Mouse (Mus musculus): ENCODE data around the gene Rspry1. TPM values are rescaled to one million over a fixed set of nuclear protein-coding genes. Genes with fewer than 3 reads are reported as not detected.

The Rspry1 gene
- total RNA-seq (2014; rRNA removed; ENCODE audit: low replicate concordance), result 13.6 and 22.7 TPM in 2 replicates
- polyA plus RNA-seq (2015; fragmentation: Nextera tagmentation; extraction: Ambion mirVana), result 15.8 and 16.9 TPM in 2 replicates

GRCm38 (mm10) chr8:94601607-94602385 lies at the start of gene Rspry1, which contains the start of gene Fam192a:
Gene Rspry1 (plus strand): TSS chr8:94601937.
Gene Fam192a (minus strand): TSS chr8:94601997.
- H3K9me3 ChIP-seq (replicated peaks; ENCODE audit: control insufficient read depth, low read length), result no peaks in the 10 kb centered on the region
- DNase-seq (ENCODE audit: low spot score) (peak; percentile 100), ATAC-seq (ENCODE audit: insufficient read depth, low read depth) (peak; percentile 99)
- peak within 1 kb of the TSS; percentile 96 for H3K27ac ChIP-seq (ENCODE audit: low read depth)
- TF ChIP-seq CTCF (IDR thresholded peaks at IDR 0.05; ENCODE audit: low read depth) (no peak), EP300 (IDR thresholded peaks at IDR 0.05; ENCODE audit: low read depth) (peak; percentile 45; the same call in 1 of the 2 replicates)
- peaks cover 18% of the 10 kb centered on the region for H3K4me1 ChIP-seq (ENCODE audit: control insufficient read depth, insufficient read depth)
- no peaks in the 10 kb centered on the region for H3K27me3 ChIP-seq (ENCODE audit: control insufficient read depth, insufficient read depth, low read length)
- no peaks in the 10 kb centered on the region for H3K36me3 ChIP-seq (replicated peaks; ENCODE audit: control insufficient read depth, insufficient read depth, low read length)
- WGBS, result 0% methylated on average over 51 of the region's 55 CpGs
- H3K9ac ChIP-seq (replicated peaks; ENCODE audit: low read depth, low read length), result peak within 1 kb of the TSS; percentile 97
- peak within 1 kb of the TSS; percentile 98 for H3K4me3 ChIP-seq (ENCODE audit: low read depth, low read length)
- peak within 1 kb of the TSS; percentile 93 for H3K4me2 ChIP-seq (ENCODE audit: low read depth, low read length)

DNA sequence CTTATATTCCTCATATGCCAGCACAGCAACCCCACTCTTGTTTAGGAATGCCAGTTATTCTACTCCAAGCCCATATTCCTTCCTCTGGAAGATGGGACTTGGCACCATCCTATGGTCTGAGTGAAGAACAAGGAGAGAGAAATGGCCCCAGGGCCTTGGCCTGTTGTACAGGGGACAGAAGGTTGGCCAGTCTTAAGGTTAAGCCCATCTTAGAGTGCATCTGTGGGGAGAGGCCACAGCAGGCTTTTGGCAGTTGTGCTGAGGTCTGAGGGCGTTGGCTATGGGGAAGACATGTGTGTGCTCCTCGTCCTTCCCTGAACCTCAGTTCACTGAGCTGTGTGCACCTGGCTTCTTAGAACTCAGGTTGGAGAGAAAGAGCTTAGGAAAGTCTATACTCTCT lies 49.0 kb upstream of the Rspry1 start:
- H3K27me3 ChIP-seq (ENCODE audit: control insufficient read depth, insufficient read depth, low read length), result no peaks in the 10 kb centered on the region
- DNase-seq (ENCODE audit: low spot score) (no peak), ATAC-seq (ENCODE audit: insufficient read depth, low read depth) (no peak)
- H3K4me3 ChIP-seq (ENCODE audit: low read depth, low read length), result no peak overlapping the region
- H3K4me1 ChIP-seq (ENCODE audit: control insufficient read depth, insufficient read depth), result peaks cover 11% of the 10 kb centered on the region; the same call in 1 of the 2 replicates
- H3K27ac ChIP-seq (ENCODE audit: low read depth), result no peak overlapping the region
- no peak overlapping the region for H3K9ac ChIP-seq (replicated peaks; ENCODE audit: low read depth, low read length)
- H3K9me3 ChIP-seq (replicated peaks; ENCODE audit: control insufficient read depth, low read length), result no peaks in the 10 kb centered on the region
- H3K36me3 ChIP-seq (replicated peaks; ENCODE audit: control insufficient read depth, insufficient read depth, low read length), result no peaks in the 10 kb centered on the region
- no peak overlapping the region for H3K4me2 ChIP-seq (ENCODE audit: low read depth, low read length)
- TF ChIP-seq EP300 (IDR thresholded peaks at IDR 0.05; ENCODE audit: low read depth) (no peak), CTCF (IDR thresholded peaks at IDR 0.05; ENCODE audit: low read depth) (no peak)
- 93% methylated on average over 2 of the region's 2 CpGs for WGBS

DNA sequence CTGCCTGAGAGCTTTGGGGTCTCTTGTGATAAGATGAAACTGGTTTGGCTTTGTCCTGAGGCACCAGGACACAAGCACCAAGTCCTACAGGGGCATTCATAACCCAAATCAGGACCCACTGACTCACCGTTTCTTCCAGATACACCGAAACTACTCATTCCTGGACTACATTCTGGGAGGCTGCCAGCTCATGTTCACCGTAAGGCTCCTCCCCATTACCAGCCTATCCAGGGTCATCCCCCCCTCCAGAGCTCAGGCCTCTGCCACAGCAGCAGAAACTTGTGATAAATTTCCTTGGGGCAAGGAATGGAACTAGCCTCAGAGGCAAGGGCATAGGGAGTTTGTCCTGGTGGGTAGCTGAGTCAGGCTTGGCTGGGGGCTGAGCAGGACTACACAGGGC lies 44.5 kb upstream of the Rspry1 start:
- Histone ChIP-seq H3K9ac (replicated peaks; ENCODE audit: low read depth, low read length) (no peak overlapping the region), H3K4me2 (ENCODE audit: low read depth, low read length) (no peak overlapping the region), H3K9me3 (replicated peaks; ENCODE audit: control insufficient read depth, low read length) (no peaks in the 10 kb centered on the region), H3K4me3 (ENCODE audit: low read depth, low read length) (no peak overlapping the region), H3K27ac (ENCODE audit: low read depth) (no peak overlapping the region), H3K4me1 (ENCODE audit: control insufficient read depth, insufficient read depth) (no peaks in the 10 kb centered on the region), H3K36me3 (replicated peaks; ENCODE audit: control insufficient read depth, insufficient read depth, low read length) (no peaks in the 10 kb centered on the region), H3K27me3 (ENCODE audit: control insufficient read depth, insufficient read depth, low read length) (no peaks in the 10 kb centered on the region)
- WGBS, result 53% methylated on average over 3 of the region's 3 CpGs
- TF ChIP-seq EP300 (IDR thresholded peaks at IDR 0.05; ENCODE audit: low read depth) (no peak), CTCF (IDR thresholded peaks at IDR 0.05; ENCODE audit: low read depth) (no peak)
- DNase-seq (ENCODE audit: low spot score) (no peak), ATAC-seq (ENCODE audit: insufficient read depth, low read depth) (no peak)

GRCm38 (mm10) chr8:94561256-94561655 lies 40.5 kb upstream of the Rspry1 start:
- no peak for ATAC-seq (ENCODE audit: insufficient read depth, low read depth)
- Histone ChIP-seq H3K27ac (ENCODE audit: low read depth) (no peak overlapping the region), H3K4me1 (ENCODE audit: control insufficient read depth, insufficient read depth) (no peaks in the 10 kb centered on the region), H3K27me3 (ENCODE audit: control insufficient read depth, insufficient read depth, low read length) (no peaks in the 10 kb centered on the region), H3K4me3 (ENCODE audit: low read depth, low read length) (no peak overlapping the region), H3K9me3 (replicated peaks; ENCODE audit: control insufficient read depth, low read length) (no peaks in the 10 kb centered on the region), H3K36me3 (replicated peaks; ENCODE audit: control insufficient read depth, insufficient read depth, low read length) (no peaks in the 10 kb centered on the region), H3K4me2 (ENCODE audit: low read depth, low read length) (no peak overlapping the region), H3K9ac (replicated peaks; ENCODE audit: low read depth, low read length) (no peak overlapping the region)
- no peak for DNase-seq (ENCODE audit: low spot score)
- no peak for TF ChIP-seq EP300 (IDR thresholded peaks at IDR 0.05; ENCODE audit: low read depth)
- TF ChIP-seq CTCF (IDR thresholded peaks at IDR 0.05; ENCODE audit: low read depth), result no peak
- WGBS, result 69% methylated on average over 5 of the region's 5 CpGs

DNA sequence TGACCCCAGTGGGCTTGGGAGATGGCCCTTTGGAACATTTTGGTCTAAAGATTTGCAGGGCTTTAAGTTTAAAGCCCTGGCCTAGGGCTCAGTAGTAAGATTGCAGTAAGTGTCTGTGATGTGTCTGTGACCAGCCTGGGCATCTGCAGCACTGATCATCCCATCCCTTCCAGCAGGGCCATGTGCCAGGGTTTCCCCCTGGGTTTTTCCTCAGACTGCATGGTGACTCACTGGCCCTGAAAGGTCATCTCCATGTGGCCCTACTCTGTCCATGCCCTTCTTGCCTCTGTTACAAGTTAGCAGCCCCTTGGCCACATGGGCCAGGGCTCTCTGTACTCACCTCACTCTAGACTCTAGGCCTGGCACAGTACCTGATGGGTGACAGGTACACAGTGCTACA lies 37.3 kb upstream of the Rspry1 start:
- no peaks in the 10 kb centered on the region for H3K4me1 ChIP-seq (ENCODE audit: control insufficient read depth, insufficient read depth)
- TF ChIP-seq CTCF (IDR thresholded peaks at IDR 0.05; ENCODE audit: low read depth) (no peak), EP300 (IDR thresholded peaks at IDR 0.05; ENCODE audit: low read depth) (no peak)
- H3K36me3 ChIP-seq (replicated peaks; ENCODE audit: control insufficient read depth, insufficient read depth, low read length), result no peaks in the 10 kb centered on the region
- no peak overlapping the region for H3K4me3 ChIP-seq (ENCODE audit: low read depth, low read length)
- ATAC-seq (ENCODE audit: insufficient read depth, low read depth), result no peak
- no peak overlapping the region for H3K9ac ChIP-seq (replicated peaks; ENCODE audit: low read depth, low read length)
- no peaks in the 10 kb centered on the region for H3K9me3 ChIP-seq (replicated peaks; ENCODE audit: control insufficient read depth, low read length)
- no peak for DNase-seq (ENCODE audit: low spot score)
- no peak overlapping the region for H3K27ac ChIP-seq (ENCODE audit: low read depth)
- H3K27me3 ChIP-seq (ENCODE audit: control insufficient read depth, insufficient read depth, low read length), result no peaks in the 10 kb centered on the region
- no peak overlapping the region for H3K4me2 ChIP-seq (ENCODE audit: low read depth, low read length)
